Mouse (Mus musculus): ENCODE data around the gene Ren1.
"Not testable (repeated sequence)": the region's sequence is repeated elsewhere in the genome, so short reads cannot be mapped to it uniquely, and the experiment has no call there.

The Ren1 gene

DNA sequence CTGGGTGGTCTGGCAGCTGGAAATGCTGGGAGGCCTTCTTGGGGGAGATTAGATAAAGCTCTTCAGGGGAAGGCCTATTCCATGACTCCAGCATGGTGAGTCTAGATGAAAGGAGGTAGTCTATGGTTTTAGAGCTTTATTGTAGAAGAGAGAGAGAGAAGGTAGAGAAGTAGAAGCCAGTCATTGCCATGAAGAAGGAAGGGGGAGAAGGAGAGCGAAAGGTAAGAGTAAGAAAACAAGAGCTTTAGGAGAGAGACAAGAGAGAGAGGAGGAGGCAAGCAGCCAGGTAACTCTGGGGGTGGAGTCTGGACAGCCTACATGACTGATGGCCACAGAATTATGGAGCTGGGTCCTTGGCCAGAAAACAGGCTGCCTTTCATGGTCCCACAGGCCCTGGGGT is at the start of gene Ren1:
Gene Ren1 (plus strand): TSS at position 301 of the 400 bp plus-strand sequence.
- DNase-seq (ENCODE audit: low read depth, low spot score) = no peak

DNA sequence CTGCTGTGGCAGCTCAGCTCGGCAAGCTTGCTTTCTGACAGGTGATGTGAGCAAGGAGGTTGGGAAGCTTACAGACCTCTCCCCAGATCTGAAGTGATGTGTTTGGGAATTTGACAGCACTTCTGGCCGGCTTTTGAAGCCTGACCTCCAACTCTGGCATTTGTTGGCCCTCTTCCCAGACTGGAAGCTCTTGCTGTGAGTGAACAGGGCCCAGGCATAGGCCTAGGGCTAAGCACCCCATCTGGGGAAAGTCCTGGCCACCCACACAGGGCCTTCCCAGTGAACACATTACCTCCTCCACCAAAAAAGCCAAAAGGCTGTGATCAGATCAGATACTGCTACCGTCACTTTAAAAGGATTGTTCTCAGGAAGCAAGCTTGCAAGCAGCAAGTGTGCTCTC is 47.8 kb upstream of the Ren1 start:
- no peak for DNase-seq (ENCODE audit: low read depth, low spot score)

DNA sequence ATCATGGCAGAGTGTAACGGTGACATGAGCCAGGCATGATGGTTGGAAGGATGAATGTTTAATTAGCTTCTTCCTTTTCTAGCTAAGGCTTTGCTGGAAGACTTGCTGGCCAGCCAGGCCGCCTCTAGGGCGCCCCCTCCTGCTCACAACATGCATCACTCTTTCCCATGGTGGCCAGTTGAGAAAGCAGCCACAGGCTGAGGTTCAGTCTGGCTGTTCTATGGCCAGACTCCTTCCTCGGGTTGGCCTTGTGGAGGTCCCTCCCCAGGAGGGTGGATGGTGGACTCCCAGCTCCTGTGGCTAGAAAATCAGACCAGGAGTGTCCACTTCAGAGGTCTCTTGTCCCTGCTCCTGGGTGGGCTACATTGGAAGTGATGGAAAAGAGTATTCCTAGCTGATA is 43.5 kb upstream of the Ren1 start:
- DNase-seq (ENCODE audit: low read depth, low spot score) = no peak

DNA sequence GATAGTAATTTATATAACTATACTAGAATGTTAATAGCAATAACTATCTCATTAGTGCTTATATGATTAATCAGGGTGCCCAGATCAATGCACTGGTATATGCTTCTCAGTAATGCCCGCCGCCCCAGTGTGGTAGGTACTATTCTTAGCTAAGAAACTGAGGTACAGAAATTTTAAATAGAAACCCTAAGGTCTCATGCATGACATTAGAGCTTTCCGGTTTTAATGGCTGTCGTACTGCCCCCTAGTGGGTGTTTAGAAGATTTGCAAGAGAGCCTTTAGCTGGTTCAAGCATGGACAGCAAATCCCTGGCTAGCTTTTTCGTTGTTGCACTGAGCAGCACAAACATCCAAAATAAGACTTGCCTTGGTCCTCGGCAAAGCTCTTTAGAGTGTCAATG is 43.0 kb upstream of the Ren1 start:
- peak; percentile 29 for DNase-seq (ENCODE audit: low read depth, low spot score)

DNA sequence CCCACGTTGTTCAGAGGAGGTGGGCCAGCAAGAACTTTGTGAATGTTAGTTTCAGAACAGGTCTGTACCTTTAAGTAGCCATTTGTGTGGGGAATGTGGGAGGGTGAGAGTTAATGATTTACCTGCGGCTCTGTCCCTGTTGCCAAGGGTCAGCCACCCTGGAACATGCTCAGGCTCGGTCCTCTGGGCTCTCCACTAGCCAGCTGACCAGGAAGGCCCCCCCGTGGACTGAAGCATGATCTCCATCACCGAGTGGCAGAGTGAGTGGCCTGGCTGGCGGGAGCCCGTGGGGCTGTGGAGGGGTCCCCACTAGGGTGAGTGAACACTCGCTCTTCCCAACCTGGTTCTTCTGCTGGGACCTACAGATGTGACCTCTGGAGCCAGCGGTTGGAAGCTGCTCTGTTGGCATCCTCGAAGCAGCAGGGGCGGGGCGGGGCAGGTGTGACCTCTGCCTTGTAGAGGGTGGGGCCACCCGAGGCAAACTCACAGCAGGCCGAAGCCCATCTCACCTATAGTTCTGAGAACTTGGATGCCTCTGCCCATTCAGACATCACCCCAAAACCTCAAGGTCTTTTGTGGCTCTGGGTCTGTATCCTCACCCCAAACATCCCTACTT is 40.5 kb upstream of the Ren1 start, which contains the start of gene Golt1a:
Gene Golt1a (plus strand): TSS at position 149 of the 616 bp plus-strand sequence.
- no peak for DNase-seq (ENCODE audit: low read depth, low spot score)

DNA sequence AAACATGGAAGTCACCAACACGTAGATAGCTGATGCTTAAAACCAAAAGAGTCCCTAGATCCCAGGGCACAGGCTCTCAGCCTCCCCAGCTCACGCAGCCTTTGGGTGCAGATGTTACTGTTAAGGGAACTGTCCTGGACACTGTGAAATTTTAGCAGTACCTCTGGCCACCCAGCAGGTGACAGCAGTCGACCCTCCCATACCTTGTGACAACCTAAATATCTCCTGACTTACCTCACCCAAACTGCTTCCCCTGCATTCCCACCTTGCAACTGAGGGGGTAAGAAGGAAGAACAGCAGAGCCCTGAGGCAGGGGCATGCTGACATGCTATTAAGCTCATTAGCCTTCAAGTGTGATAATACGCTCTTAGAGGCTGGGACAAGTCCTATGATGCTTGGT is 39.1 kb upstream of the Ren1 start:
- DNase-seq (ENCODE audit: low read depth, low spot score) = no peak

DNA sequence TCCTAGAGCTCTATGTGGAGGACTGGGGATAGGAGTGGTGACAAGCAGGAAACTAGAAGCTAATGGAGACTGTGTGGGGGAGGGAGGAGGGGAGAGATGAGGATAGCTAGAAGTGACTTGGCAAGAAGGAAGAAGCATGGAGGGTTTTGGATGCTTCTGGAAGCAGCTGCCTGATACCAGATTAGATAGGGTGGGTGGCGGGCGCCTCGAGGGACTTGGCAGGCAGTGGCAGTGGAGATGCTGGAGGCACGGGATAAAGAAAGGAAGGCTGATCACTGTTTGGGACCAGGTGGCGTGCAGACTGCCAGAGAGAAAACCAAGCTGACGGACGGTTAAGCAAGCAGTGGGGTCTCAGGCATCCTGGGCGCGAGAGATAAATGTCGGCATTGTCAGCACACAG is 38.4 kb upstream of the Ren1 start:
- DNase-seq (ENCODE audit: low read depth, low spot score) = no peak

DNA sequence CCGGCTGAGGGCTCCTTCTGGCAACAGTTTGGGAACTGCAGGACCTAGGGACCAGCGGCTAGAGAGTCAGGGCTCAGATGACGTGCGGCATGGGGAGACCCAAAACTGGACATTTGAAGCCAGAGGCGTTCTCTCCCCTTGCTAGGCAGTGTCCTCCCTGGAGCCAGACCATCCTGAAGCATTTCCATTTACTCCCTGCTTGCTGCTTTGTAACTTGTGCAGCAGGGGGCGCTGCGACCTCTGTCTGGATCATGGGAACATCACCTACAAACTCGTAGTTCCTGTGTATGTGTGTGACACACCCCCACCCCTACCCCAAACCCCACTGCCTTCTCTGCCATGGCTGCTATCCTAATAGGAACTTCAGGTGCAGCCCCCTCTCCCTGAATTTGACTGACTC is 35.9 kb upstream of the Ren1 start:
- DNase-seq (ENCODE audit: low read depth, low spot score) = no peak

DNA sequence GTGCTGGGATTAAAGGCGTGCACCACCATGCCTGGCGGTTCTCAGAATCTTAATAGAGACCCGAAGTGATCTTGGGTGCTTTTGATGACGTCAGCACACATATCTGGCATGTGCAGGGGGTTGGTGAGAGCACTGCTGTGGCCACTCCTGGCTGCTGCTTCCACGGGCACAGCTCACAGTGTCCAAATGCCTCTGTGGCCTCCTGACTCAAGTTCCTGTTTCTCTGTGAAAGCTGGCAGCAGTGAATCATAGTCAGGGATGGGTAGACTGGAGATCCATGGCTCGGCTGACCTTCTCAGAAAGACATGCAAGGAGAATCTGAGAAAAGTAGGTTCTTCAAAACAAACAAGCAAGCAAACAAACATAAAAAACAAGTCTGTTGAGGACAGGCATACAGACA is 34.5 kb upstream of the Ren1 start:
- DNase-seq (ENCODE audit: low read depth, low spot score) = no peak

DNA sequence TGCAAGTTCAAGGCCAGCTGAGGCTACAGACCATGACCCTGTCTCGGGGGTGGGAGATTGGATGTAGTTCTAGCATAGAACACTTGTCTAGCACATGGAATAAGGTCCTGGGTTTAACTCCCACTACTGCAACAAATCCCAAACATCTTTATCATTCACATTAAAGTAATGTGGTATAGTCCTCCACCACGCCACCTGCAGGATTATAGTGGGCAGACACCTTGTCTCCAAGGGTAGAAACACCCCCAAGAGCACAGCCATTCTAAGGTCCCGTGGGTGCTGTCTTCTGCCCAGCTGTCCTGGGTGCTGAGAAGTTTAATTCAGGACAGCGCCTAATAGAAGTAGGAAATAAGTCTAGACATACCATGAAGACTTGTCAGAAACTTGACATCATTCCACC is 33.7 kb upstream of the Ren1 start:
- DNase-seq (ENCODE audit: low read depth, low spot score) = no peak

DNA sequence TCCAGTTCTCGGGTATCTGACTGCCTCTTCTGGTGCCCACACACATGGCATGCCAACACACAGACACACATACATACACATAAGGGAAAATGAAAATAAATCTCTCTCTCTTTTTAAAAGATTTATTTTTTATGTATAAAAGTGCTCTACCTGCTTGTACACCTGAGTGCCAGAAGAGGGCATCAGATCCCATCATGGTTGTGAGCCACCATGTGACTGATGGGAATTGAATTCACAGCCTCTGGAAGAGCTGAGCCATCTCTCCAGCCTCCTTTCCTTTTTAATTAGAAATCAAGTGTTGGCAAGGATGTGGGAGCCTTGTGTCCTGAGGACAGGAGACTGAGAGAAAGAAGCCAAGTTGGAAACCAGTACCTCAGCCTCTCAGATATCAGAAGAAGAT is 33.2 kb upstream of the Ren1 start:
- DNase-seq (ENCODE audit: low read depth, low spot score) = no peak

DNA sequence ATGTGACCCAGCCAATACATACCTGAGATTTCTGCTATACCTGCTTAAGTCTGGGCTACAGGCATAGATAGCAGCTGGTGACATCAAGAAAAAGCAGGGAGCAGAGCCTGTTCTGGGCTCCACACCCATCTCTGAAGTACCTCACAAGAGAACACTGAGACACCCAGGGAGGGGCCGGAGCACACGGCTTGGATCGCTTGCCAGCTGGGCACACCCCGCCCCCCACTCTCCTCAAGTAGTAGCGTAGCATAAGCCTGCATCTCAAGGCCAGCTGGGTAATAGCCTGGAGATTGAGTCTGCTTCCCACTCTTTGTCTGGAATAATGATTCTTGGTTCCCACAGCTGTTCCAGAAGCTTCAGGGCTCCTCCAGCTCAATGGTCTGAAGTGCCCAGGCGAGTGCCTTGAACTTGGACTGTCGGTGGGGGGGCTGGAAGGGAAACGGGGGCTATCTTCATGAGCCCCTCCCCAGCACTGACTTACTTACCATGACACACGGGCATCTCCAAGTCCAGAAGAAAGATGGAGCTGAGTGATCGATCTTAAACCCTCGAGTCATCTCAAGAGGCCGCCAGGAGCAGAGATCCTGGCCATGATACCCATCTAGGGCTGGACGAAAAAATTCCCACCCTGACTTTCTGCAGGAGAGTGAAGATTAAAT is 28.9 kb upstream of the Ren1 start, which contains the start of gene Kiss1:
Gene Kiss1 (plus strand): TSS at position 609 of the 659 bp plus-strand sequence.
- DNase-seq (ENCODE audit: low read depth, low spot score) = no peak

DNA sequence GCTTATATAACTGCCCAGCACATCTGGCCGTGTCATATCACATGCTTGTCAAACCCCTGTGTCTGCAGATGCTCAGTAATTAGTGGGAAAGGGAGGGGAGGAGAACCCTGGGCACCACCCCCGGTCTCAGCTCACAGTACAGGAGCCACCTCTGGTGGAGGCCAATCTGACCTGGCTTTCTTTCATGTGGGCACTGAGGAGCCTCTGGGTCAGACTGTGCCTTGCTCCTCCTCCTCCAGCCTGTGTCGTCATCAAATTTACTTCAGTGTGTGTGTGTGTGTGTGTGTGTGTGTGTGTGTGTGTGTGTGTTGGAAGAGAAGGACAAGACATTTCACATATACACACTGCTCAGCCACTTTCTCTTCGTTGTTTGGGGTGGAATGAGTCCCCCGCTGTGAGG is 27.0 kb upstream of the Ren1 start:
- DNase-seq (ENCODE audit: low read depth, low spot score) = no peak

DNA sequence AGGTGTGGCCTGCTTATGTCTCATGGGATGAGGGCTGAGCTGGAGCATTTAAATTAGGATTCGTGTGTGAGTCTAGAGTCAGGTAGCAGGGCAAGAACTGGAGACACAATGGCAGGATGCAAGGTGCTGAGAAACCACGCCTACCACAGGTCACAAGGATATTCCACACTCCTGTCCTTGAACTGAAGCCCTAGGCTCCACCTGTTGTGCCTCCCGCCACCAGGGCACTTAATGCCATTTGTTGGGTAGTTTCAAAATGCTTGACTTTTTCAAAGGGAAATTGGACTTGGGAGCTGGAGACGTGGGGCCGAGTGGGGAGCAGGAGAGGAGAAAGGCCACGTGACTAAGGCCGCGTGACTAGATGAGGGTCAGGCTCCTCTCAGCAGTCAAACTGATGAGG is 24.4 kb upstream of the Ren1 start:
- no peak for DNase-seq (ENCODE audit: low read depth, low spot score)

DNA sequence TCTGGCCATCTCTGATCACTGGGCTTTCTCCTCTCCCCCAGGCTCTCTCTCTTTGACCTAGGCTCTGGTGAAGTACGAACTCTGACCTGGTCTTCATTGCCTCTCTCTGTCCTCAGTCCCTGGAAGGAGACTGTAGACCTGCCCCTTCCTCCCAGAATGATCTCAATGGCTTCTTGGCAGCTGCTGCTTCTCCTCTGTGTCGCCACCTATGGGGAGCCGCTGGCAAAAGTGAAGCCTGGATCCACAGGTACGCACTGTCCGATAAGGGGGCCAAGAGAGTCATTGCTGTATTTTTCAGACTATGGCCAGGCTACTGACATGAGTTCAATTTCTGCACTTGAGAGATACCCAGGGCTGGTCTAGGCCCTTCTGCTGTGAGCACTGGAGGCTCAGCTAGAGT is 23.2 kb upstream of the Ren1 start:
- no peak for DNase-seq (ENCODE audit: low read depth, low spot score)

DNA sequence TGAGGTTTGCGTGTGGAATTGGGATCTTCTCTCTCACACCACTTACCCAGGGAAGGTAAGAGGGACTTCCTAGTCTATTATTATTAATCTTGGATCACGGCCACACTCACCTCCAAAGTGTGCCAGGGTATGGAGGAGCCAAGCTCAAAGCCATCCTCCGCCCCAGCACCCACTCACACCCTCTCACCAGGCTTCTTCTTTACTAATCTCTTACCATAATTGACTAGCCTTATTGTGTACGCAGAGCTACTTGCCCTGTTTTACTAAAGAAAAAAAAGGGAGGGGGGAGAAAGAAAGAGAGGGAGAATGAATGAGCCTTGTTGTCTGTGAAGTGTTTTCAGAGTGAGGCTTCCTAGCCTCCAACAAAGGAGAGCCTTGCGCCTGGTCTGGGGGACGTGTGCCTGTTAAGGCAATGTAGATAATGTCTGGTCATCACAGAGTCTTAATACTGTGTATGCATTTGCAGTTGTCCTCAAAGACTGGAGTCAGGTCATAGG is 22.0 kb upstream of the Ren1 start:
- DNase-seq (ENCODE audit: low read depth, low spot score) = no peak

DNA sequence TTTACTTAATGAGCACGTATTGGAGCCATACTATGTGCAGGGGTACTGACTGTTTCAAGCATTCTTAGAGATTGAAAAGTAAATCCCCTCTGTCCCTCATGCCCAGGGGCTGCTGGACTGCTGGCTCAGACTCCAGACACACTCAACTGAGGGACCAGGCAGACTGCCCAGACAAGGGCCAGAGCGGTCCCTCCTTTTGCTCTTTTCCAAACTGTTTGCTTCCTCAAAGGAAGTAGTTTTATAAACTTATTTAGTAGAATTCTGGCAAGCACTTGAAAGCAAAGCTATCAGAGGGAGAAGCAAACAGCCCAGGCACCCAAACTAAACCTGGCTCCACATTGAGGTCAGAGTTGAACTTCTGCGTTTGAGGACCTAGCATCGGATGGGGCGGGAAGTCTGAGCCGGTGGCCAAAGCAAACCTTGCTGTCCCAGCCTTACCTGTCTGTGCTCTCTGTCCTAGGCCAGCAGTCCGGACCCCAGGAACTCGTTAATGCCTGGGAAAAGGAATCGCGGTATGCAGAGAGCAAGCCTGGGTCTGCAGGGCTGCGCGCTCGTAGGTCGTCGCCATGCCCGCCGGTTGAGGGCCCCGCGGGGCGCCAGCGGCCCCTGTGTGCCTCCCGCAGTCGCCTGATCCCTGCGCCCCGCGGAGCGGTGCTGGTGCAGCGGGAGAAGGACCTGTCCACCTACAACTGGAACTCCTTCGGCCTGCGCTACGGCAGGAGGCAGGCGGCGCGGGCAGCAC is 21.2 kb upstream of the Ren1 start:
- DNase-seq (ENCODE audit: low read depth, low spot score) = no peak

DNA sequence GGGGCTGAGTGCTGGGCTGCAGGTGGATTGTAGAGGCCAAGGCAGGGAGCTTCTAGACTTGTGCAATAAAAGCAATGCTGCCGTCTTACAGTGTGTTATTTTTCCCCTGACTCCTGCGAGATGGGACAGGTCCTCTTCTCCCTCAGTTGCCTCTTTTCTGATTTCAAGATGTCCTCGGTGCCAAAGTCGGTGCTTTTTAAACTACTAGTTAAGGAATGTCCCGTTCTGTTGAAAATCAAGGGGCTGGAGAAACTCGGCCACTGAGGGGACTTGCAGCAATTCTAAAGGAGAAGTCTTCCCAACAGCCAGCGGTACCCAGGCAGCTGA is 20.7 kb upstream of the Ren1 start:
- no peak for DNase-seq (ENCODE audit: low read depth, low spot score)

DNA sequence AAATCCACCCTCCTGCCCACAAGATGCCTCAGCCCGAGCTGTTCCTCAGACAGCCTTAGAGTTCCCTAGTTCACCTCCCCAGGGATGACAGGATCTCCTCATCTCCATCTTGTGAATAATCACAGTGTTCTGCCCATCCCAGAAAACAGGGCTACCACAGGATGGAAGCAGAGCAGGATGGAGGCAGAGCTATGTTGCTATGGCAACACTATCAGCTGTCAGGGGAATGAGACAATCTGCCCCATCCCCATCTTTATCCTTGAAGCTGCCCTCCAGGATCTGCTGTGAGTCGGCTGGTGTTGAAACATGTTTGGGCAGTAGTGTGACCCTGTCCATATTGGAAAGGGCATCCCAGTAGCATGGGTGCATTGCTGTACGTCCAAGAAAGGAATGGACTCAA is 19.2 kb upstream of the Ren1 start:
- no peak for DNase-seq (ENCODE audit: low read depth, low spot score)

DNA sequence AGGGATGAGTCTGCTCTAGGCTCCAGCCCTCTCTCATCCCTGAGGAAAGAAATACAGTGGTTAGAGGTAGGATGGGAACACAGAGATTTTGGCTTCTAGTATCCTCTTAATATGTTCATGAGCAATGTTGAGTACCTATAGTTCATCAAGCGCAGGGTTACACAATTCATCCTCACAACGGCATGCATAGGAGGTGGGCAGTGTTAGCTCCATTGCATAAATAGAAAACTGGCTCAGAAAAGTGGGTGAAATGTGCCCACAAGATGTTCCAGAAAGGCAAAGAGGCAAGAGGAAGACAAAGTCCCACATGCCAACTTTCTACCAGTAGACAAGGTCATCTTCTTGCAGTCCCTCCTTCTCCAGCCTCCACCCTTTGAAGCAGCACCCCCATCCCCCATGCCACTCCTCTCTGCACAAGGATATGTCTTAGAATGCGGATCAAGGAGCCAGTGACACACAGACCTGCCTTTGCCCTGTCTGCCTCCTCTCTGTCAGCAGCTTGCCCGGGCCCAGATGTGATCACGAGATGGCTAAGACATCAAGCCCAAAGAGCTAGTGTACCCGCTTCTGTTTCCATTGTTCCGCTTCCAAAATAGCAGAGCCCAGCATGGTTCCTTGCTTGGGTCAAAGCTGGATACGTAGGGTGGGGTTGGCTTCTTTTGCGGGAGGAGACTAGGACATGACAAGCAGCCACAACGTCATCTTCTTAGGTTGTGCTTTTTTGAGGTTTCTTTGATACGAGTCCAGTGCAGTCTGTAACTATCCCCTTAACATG is 17.5 kb upstream of the Ren1 start:
- DNase-seq (ENCODE audit: low read depth, low spot score) = no peak

DNA sequence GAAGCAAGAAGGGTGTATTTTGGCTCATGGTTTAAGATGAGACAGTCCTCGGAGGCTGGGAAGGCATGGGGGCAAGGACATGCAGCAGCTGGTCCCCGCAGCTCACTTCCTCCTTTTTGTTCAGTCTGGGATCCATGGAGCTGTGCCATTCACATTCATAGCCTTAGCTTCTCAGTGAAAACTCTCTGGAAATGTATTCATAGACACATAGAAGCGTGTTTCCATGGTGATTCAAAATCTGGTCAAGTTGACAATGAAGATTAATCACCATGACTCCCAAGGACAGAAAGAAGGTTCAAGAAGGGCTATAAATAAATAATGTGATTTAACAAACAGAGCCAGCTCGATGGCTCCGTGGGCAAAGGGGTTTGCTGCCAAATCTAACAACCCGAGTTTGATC is 16.4 kb upstream of the Ren1 start:
- DNase-seq (ENCODE audit: low read depth, low spot score) = no peak

DNA sequence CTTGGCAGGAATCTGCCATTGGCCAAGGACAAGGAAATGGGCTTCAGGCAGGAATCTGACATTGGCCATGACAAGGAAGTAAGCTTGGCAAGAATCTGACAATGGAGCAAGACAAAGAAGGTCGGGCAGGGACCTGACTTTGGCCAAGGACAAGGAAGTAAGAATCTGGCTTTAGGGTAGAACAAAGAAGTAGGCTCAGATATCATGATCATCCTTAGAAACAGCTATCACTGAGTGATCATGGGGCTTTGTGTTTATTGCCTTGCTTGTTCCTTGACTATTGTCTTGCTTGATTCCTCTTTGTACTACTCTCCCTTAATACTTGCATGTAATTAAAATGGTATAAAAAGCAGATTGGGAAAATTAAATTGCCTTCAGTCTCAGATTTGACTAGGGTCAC is 9.9 kb upstream of the Ren1 start:
- DNase-seq (ENCODE audit: low read depth, low spot score) = not testable (repeated sequence)

All from c-Kit-negative CD71-positive TER-119-positive erythroid progenitor cells, embryonic 14.5 days (primary cell).